Mouse (Mus musculus): ENCODE measurements around the gene Comt.

Comt gene

DNA sequence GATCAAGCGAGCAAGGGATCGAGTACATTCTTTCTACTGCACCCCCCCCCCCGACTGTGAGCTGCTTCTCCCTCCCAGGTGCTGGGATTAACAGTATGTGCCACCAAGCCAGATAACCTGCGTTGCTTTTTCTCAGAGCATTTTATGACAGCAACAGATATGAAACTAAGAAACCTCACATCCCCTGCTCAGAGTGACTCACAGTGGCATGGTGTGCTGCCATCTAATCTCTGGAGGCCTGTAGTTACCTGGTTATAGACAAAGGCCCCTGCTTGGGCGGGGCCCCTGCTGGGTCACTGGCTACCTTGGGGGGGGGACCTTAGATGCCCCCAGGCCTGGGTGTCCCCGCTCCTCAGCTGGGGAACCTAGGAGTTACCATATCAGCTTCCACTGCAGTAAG lies 68.7 kb downstream of the Comt start:
- no peak for ATAC-seq (ENCODE audit: low TSS enrichment)

DNA sequence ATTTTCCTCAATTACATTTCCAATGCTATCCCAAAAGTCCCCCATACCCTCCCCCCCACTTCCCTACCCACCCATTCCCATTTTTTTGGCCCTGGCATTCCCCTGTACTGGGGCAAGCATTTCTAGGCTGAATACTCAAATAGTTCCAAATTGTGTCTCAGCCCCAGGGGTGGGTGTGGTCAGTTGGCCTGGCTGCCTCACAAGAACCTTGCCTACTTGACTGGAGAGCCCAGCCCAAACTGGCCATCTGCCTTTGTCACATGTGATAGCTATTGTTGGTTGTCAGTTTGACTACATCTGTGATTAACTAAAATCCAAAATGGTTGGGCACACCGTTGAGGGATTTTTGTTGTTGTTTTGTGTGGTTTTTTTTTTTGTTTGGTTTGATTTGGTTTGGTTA lies 69.7 kb downstream of the Comt start:
- ATAC-seq (ENCODE audit: low TSS enrichment), result no peak
